Mouse (Mus musculus): Measurements from ENCODE around the gene Asah2. TPM values are rescaled to one million over a fixed set of nuclear protein-coding genes. Genes with fewer than 3 reads are reported as not detected.

The Asah2 gene
- polyA plus RNA-seq, 1 experiment: 3.6 TPM

DNA sequence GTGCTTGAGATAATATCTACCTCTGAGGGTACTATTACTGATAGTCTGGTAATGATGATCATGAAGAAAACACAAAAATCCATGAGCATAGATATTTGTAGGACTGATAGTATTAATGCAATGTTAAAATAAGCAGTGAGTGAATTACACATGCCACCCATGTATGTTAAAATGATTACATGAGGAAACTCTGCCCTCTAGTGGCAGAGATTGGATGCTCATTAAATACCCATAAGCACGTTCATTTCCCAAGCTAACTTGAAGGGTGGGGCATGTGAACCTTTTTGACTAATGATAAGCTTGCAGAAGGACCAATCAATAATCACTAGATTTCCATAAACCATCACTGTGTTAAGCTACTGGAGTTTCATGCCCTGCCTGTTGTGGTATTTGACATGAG lies 77.6 kb downstream of the Asah2 start:
- Histone ChIP-seq H3K36me3 (ENCODE audit: control insufficient read depth, insufficient read depth, low read length, poor library complexity, severe bottlenecking) (no peaks in the 10 kb centered on the region), H3K4me3 (ENCODE audit: low read depth, low read length) (no peak overlapping the region), H3K27me3 (ENCODE audit: control insufficient read depth, insufficient read depth, low read length, poor library complexity, severe bottlenecking) (no peaks in the 10 kb centered on the region), H3K9me3 (replicated peaks; ENCODE audit: control insufficient read depth, insufficient read depth, low read length, poor library complexity, severe bottlenecking) (no peaks in the 10 kb centered on the region), H3K9ac (ENCODE audit: low read depth, poor library complexity, severe bottlenecking) (no peak overlapping the region), H3K4me1 (ENCODE audit: control insufficient read depth, insufficient read depth, low read length) (no peaks in the 10 kb centered on the region), H3K27ac (ENCODE audit: insufficient read depth, low read length) (no peak overlapping the region)
- TF ChIP-seq POLR2A (IDR thresholded peaks at IDR 0.05; ENCODE audit: insufficient read depth, low read length) (no peak), CTCF (IDR thresholded peaks at IDR 0.05; ENCODE audit: low read depth, low read length) (no peak), EP300 (IDR thresholded peaks at IDR 0.05; ENCODE audit: insufficient read depth, low read depth, low read length) (no peak)

DNA sequence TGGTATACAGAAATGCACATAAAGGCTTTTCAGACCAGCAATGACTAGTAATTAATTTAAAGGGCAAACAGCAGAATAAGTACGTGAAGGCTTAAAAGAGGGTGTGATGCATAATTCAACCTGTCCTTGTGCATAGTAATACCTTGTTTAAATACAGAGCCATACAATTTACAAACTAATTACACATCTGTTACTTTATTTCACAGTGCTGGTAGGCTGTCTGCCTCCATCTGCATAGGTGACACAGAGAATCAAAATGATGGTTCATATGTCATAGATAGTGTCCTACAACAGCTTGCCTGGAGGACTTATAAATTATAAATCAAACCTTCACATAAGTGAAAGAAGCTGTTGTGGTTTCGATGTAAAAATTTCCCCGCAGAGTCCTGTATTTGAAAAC lies 82.6 kb downstream of the Asah2 start:
- Histone ChIP-seq H3K27me3 (ENCODE audit: control insufficient read depth, insufficient read depth, low read length, poor library complexity, severe bottlenecking) (no peaks in the 10 kb centered on the region), H3K4me1 (ENCODE audit: control insufficient read depth, insufficient read depth, low read length) (no peaks in the 10 kb centered on the region), H3K4me3 (ENCODE audit: low read depth, low read length) (no peak overlapping the region), H3K9me3 (replicated peaks; ENCODE audit: control insufficient read depth, insufficient read depth, low read length, poor library complexity, severe bottlenecking) (no peaks in the 10 kb centered on the region), H3K36me3 (ENCODE audit: control insufficient read depth, insufficient read depth, low read length, poor library complexity, severe bottlenecking) (no peaks in the 10 kb centered on the region), H3K27ac (ENCODE audit: insufficient read depth, low read length) (no peak overlapping the region), H3K9ac (ENCODE audit: low read depth, poor library complexity, severe bottlenecking) (no peak overlapping the region)
- TF ChIP-seq POLR2A (IDR thresholded peaks at IDR 0.05; ENCODE audit: insufficient read depth, low read length): no peak
- TF ChIP-seq EP300 (IDR thresholded peaks at IDR 0.05; ENCODE audit: insufficient read depth, low read depth, low read length): no peak
- no peak for TF ChIP-seq CTCF (IDR thresholded peaks at IDR 0.05; ENCODE audit: low read depth, low read length)

DNA sequence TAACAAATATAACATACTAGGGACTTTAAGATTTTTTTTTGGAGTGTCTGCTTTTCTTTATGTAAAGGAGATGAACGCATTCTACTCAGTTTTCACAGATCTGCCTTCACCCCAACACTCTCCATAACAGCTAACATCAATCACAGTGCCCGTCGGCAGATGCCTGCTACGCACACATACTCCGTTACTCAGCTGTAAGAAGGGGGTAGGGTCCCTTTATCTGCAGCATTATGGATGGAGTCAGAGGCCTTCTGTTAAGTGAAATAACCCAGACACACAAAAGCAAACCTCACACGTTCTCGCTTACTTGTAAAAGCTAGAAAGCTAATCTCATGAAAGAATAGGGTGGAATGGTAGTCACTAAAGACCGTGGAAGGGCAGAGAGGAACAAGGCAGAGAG lies 88.3 kb downstream of the Asah2 start:
- H3K9me3 ChIP-seq (replicated peaks; ENCODE audit: control insufficient read depth, insufficient read depth, low read length, poor library complexity, severe bottlenecking): no peaks in the 10 kb centered on the region
- H3K4me3 ChIP-seq (ENCODE audit: low read depth, low read length): no peak overlapping the region
- H3K27ac ChIP-seq (ENCODE audit: insufficient read depth, low read length): no peak overlapping the region
- no peaks in the 10 kb centered on the region for H3K4me1 ChIP-seq (ENCODE audit: control insufficient read depth, insufficient read depth, low read length)
- TF ChIP-seq POLR2A (IDR thresholded peaks at IDR 0.05; ENCODE audit: insufficient read depth, low read length) (no peak), CTCF (IDR thresholded peaks at IDR 0.05; ENCODE audit: low read depth, low read length) (no peak), EP300 (IDR thresholded peaks at IDR 0.05; ENCODE audit: insufficient read depth, low read depth, low read length) (no peak)
- H3K36me3 ChIP-seq (ENCODE audit: control insufficient read depth, insufficient read depth, low read length, poor library complexity, severe bottlenecking): no peaks in the 10 kb centered on the region
- H3K27me3 ChIP-seq (ENCODE audit: control insufficient read depth, insufficient read depth, low read length, poor library complexity, severe bottlenecking): no peaks in the 10 kb centered on the region
- H3K9ac ChIP-seq (ENCODE audit: low read depth, poor library complexity, severe bottlenecking): no peak overlapping the region

DNA sequence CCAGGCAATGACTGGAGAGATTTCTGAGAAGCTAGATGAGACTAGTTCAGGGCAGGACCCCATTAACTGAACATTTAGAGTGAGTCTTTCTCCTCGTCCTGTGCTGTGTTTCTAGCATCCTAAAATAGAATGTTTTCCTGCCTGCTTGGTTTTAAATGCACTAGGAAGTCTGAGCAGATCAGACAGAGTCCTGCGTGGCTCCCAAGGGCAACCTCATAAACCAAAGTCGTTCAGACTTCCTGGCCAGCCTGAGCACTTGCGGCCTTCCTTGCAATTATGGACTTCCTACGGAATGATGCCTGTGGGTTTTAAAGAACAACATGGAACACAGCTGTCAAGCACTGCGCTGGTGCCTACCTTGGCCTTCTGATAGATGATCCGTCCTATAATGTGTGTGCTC lies 89.4 kb downstream of the Asah2 start:
- Histone ChIP-seq H3K9me3 (replicated peaks; ENCODE audit: control insufficient read depth, insufficient read depth, low read length, poor library complexity, severe bottlenecking) (no peaks in the 10 kb centered on the region), H3K4me1 (ENCODE audit: control insufficient read depth, insufficient read depth, low read length) (no peaks in the 10 kb centered on the region), H3K27ac (ENCODE audit: insufficient read depth, low read length) (no peak overlapping the region), H3K27me3 (ENCODE audit: control insufficient read depth, insufficient read depth, low read length, poor library complexity, severe bottlenecking) (no peaks in the 10 kb centered on the region), H3K36me3 (ENCODE audit: control insufficient read depth, insufficient read depth, low read length, poor library complexity, severe bottlenecking) (no peaks in the 10 kb centered on the region), H3K4me3 (ENCODE audit: low read depth, low read length) (no peak overlapping the region), H3K9ac (ENCODE audit: low read depth, poor library complexity, severe bottlenecking) (no peak overlapping the region)
- TF ChIP-seq CTCF (IDR thresholded peaks at IDR 0.05; ENCODE audit: low read depth, low read length) (no peak), EP300 (IDR thresholded peaks at IDR 0.05; ENCODE audit: insufficient read depth, low read depth, low read length) (no peak), POLR2A (IDR thresholded peaks at IDR 0.05; ENCODE audit: insufficient read depth, low read length) (no peak)

DNA sequence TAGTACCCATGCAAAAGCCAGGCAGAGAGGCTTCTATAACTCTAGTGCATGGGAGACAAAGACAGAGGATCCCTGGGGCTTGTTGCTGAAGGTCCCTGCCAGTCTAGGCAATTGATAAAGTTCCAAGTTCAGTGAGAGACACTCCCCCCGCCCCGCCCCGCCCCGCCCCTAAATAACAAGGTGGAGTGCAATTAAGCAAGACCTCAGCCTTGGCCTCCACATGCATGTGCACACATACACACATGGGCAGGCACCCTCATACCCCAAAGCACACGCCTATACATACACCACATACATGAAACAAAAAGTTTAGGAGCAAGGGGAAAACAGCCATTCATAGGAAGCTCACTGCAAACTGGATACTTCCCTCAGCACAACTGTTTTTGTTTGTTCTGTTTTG lies 90.0 kb downstream of the Asah2 start:
- Histone ChIP-seq H3K27ac (ENCODE audit: insufficient read depth, low read length) (no peak overlapping the region), H3K9ac (ENCODE audit: low read depth, poor library complexity, severe bottlenecking) (no peak overlapping the region), H3K9me3 (replicated peaks; ENCODE audit: control insufficient read depth, insufficient read depth, low read length, poor library complexity, severe bottlenecking) (no peaks in the 10 kb centered on the region), H3K27me3 (ENCODE audit: control insufficient read depth, insufficient read depth, low read length, poor library complexity, severe bottlenecking) (no peaks in the 10 kb centered on the region), H3K36me3 (ENCODE audit: control insufficient read depth, insufficient read depth, low read length, poor library complexity, severe bottlenecking) (no peaks in the 10 kb centered on the region), H3K4me3 (ENCODE audit: low read depth, low read length) (no peak overlapping the region), H3K4me1 (ENCODE audit: control insufficient read depth, insufficient read depth, low read length) (no peaks in the 10 kb centered on the region)
- TF ChIP-seq EP300 (IDR thresholded peaks at IDR 0.05; ENCODE audit: insufficient read depth, low read depth, low read length) (no peak), POLR2A (IDR thresholded peaks at IDR 0.05; ENCODE audit: insufficient read depth, low read length) (no peak), CTCF (IDR thresholded peaks at IDR 0.05; ENCODE audit: low read depth, low read length) (no peak)

DNA sequence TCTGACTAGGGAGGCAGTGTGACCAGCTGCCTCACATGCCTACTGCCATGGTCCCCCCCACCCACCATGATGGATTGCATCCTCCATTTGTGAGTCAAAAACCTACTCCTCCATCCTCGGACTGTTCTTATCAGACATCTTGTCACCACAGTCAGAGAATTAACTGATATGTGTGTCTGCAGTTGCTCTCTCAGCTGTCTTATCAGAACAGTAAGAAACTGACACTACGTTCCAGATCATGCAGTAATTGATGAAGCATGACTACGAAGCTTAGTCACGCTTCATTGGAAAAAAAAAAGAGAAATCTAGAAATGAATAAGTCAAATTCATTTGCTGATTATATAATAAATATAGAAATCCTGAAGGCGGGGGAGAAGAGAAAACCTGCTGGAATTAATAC lies 105.4 kb downstream of the Asah2 start:
- no peaks in the 10 kb centered on the region for H3K9me3 ChIP-seq (replicated peaks; ENCODE audit: control insufficient read depth, insufficient read depth, low read length, poor library complexity, severe bottlenecking)
- no peaks in the 10 kb centered on the region for H3K27me3 ChIP-seq (ENCODE audit: control insufficient read depth, insufficient read depth, low read length, poor library complexity, severe bottlenecking)
- H3K4me3 ChIP-seq (ENCODE audit: low read depth, low read length): no peak overlapping the region
- no peak overlapping the region for H3K9ac ChIP-seq (ENCODE audit: low read depth, poor library complexity, severe bottlenecking)
- H3K27ac ChIP-seq (ENCODE audit: insufficient read depth, low read length): no peak overlapping the region
- H3K36me3 ChIP-seq (ENCODE audit: control insufficient read depth, insufficient read depth, low read length, poor library complexity, severe bottlenecking): no peaks in the 10 kb centered on the region
- H3K4me1 ChIP-seq (ENCODE audit: control insufficient read depth, insufficient read depth, low read length): no peaks in the 10 kb centered on the region
- TF ChIP-seq CTCF (IDR thresholded peaks at IDR 0.05; ENCODE audit: low read depth, low read length) (no peak), POLR2A (IDR thresholded peaks at IDR 0.05; ENCODE audit: insufficient read depth, low read length) (no peak), EP300 (IDR thresholded peaks at IDR 0.05; ENCODE audit: insufficient read depth, low read depth, low read length) (no peak)
